Mouse (Mus musculus): ENCODE measurements around the gene Adtrp.

The Adtrp gene

GRCm38 (mm10) chr13:41773812-41774376 is 73.6 kb downstream of the Adtrp start:
- no peak for DNase-seq

GRCm38 (mm10) chr13:41771061-41771460 is 76.4 kb downstream of the Adtrp start:
- no peak for DNase-seq

GRCm38 (mm10) chr13:41767941-41768340 is 79.5 kb downstream of the Adtrp start:
- no peak for DNase-seq

GRCm38 (mm10) chr13:41761986-41762385 is 85.5 kb downstream of the Adtrp start:
- no peak for DNase-seq

GRCm38 (mm10) chr13:41760484-41760883 is 87.0 kb downstream of the Adtrp start:
- DNase-seq, result no peak

GRCm38 (mm10) chr13:41758550-41759465 is 88.7 kb downstream of the Adtrp start:
- DNase-seq, result no peak

- DNase-seq, result no peak
Measured at GRCm38 (mm10) chr13:41753114-41753513, 94.4 kb downstream of the Adtrp start.

- DNase-seq, result no peak
Measured at GRCm38 (mm10) chr13:41750481-41750880, 97.0 kb downstream of the Adtrp start.

- no peak for DNase-seq
Measured at GRCm38 (mm10) chr13:41748866-41749265, 98.6 kb downstream of the Adtrp start.

- DNase-seq, result no peak
Measured at GRCm38 (mm10) chr13:41747691-41748090, 99.8 kb downstream of the Adtrp start.

GRCm38 (mm10) chr13:41746971-41747615 is 100.4 kb downstream of the Adtrp start:
- peak; percentile 85 for DNase-seq

- no peak for DNase-seq
Measured at GRCm38 (mm10) chr13:41740456-41741085, 106.9 kb downstream of the Adtrp start.

- DNase-seq, result peak; percentile 40
Measured at GRCm38 (mm10) chr13:41737628-41738309, 109.7 kb downstream of the Adtrp start.

- DNase-seq, result no peak
Measured at GRCm38 (mm10) chr13:41729660-41730059, 117.8 kb downstream of the Adtrp start.

GRCm38 (mm10) chr13:41727803-41728202 is 119.7 kb downstream of the Adtrp start:
- no peak for DNase-seq

- no peak for DNase-seq
Measured at GRCm38 (mm10) chr13:41719331-41719730, 128.2 kb downstream of the Adtrp start.

- DNase-seq, result no peak
Measured at GRCm38 (mm10) chr13:41718051-41718450, 129.4 kb downstream of the Adtrp start.

Measured in embryo, embryonic 11 days (tissue).